9 mouse cellular contexts compared by ENCODE assay signal in genomic region chr5:73796201-73796600, GRCm38 (mm10).
DNase-seq lines count a peak whose midpoint lies in the region; ATAC-seq and TF ChIP-seq lines count a peak whose summit lies in the region.
"Had no signal": no experiment of that assay in that cellular context is flagged by ENCODE, and none has a peak within 500 bp of the region (broad histone marks: within the 10 kb centered on the region; RNA-seq: fewer than 3 reads in every experiment).

No protein-coding gene starts in this region.

- no peak for TF ChIP-seq CTCF in heart, adult 2 months (IDR thresholded peaks at IDR 0.05)
- no peak for TF ChIP-seq CTCF in lung, postnatal 0 days (IDR thresholded peaks at IDR 0.05)

- H3K79me2 ChIP-seq in heart, adult 2 months (replicated peaks; ENCODE audit: control insufficient read depth, insufficient read depth, low read length) = no peaks in the 10 kb centered on the region

- intact Hi-C loops in heart, adult 2 months (cut with DNase I) = no loop called here

- TF ChIP-seq EP300 in heart, adult 2 months (IDR thresholded peaks at IDR 0.05; ENCODE audit: insufficient read depth, low read depth, low read length) = no peak
- TF ChIP-seq EP300 in lung, postnatal 0 days (IDR thresholded peaks at IDR 0.05) = no peak

- no peak overlapping the region for H3K9ac ChIP-seq in heart, adult 2 months (ENCODE audit: low read depth, low read length)
- H3K9ac ChIP-seq in lung, postnatal 0 days (replicated peaks; ENCODE audit: low read depth) = no peak overlapping the region
- H3K9ac ChIP-seq in stomach, embryonic 14.5 days (replicated peaks; ENCODE audit: low read depth, low read length) = no peak overlapping the region

- H3K4me2 ChIP-seq in lung, postnatal 0 days (replicated peaks; ENCODE audit: low read depth, low read length) = no peak overlapping the region
- H3K4me2 ChIP-seq in stomach, embryonic 14.5 days (replicated peaks; ENCODE audit: low read depth, low read length) = no peak overlapping the region

- ATAC-seq in lung, postnatal 0 days = no peak
- ATAC-seq in stomach, embryonic 14.5 days (ENCODE audit: insufficient number of reproducible peaks, insufficient read depth, low FRiP score, low read depth) = peak; percentile 75; the same call in 1 of the 2 replicates
- no peak for ATAC-seq in inflammation-experienced regulatory T-cells, adult 6 months

- no peaks in the 10 kb centered on the region for H3K4me1 ChIP-seq in heart, adult 2 months (ENCODE audit: control insufficient read depth, insufficient read depth, low read length)
- no peaks in the 10 kb centered on the region for H3K4me1 ChIP-seq in lung, postnatal 0 days (ENCODE audit: insufficient read depth, low read depth, low read length)
- peaks cover 4% of the 10 kb centered on the region; the same call in 1 of the 2 replicates for H3K4me1 ChIP-seq in stomach, embryonic 14.5 days (ENCODE audit: control insufficient read depth, insufficient read depth, low read length)

- no peaks in the 10 kb centered on the region for H3K27me3 ChIP-seq in heart, adult 2 months (ENCODE audit: control insufficient read depth, insufficient read depth, low read length)
- no peaks in the 10 kb centered on the region for H3K27me3 ChIP-seq in lung, postnatal 0 days (replicated peaks; ENCODE audit: insufficient read depth, low read length)
- H3K27me3 ChIP-seq in stomach, embryonic 14.5 days (ENCODE audit: control insufficient read depth, insufficient read depth, low read length) = no peaks in the 10 kb centered on the region

- 31% methylated on average over 2 of the region's 2 CpGs for WGBS in heart, adult 2 months
- 50% methylated on average over 2 of the region's 2 CpGs for WGBS in lung, postnatal 0 days
- 32% methylated on average over 2 of the region's 2 CpGs for WGBS in stomach, embryonic 14.5 days

- DNase-seq in heart, postnatal 4 days = peak; percentile 17
- DNase-seq in heart, adult 2 months = no peak
- DNase-seq in lung, postnatal 0 days (ENCODE audit: low spot score) = peak; percentile 57
- no peak for DNase-seq in lung, adult 18-20 months
- DNase-seq in layer of hippocampus, adult 9-11 months = peak; percentile 15
- DNase-seq: embryo, embryonic 11 days; retina, postnatal 1 day had no signal

- TF ChIP-seq POLR2A in heart, adult 2 months (IDR thresholded peaks at IDR 0.05; ENCODE audit: insufficient read depth, low read depth, low read length) = no peak

- H3K27ac ChIP-seq in heart, adult 2 months = no peak overlapping the region
- no peak overlapping the region for H3K27ac ChIP-seq in lung, postnatal 0 days (ENCODE audit: low read length)
- H3K27ac ChIP-seq in stomach, embryonic 14.5 days (ENCODE audit: low read length) = peak overlapping the region; percentile 73; the same call in 1 of the 2 replicates

- no peaks in the 10 kb centered on the region for H3K9me3 ChIP-seq in lung, postnatal 0 days (ENCODE audit: low read length)
- no peaks in the 10 kb centered on the region for H3K9me3 ChIP-seq in stomach, embryonic 14.5 days (ENCODE audit: control insufficient read depth, low read depth, low read length)

- no peak overlapping the region for H3K4me3 ChIP-seq in heart, adult 2 months
- H3K4me3 ChIP-seq in lung, postnatal 0 days (ENCODE audit: low read depth, low read length) = no peak overlapping the region
- no peak overlapping the region for H3K4me3 ChIP-seq in stomach, embryonic 14.5 days (ENCODE audit: low read depth, low read length)

- H3K36me3 ChIP-seq in heart, adult 2 months (ENCODE audit: control insufficient read depth, insufficient read depth, low read length) = no peaks in the 10 kb centered on the region
- H3K36me3 ChIP-seq in lung, postnatal 0 days (ENCODE audit: insufficient read depth, low read length) = no peaks in the 10 kb centered on the region
- H3K36me3 ChIP-seq in stomach, embryonic 14.5 days (ENCODE audit: control insufficient read depth, insufficient read depth, low read length) = no peaks in the 10 kb centered on the region

Comparison
In these comparisons a context has a peak if more than half of its experiments do, and no peak if none do; other contexts are left out.
1. DNase-seq: peak in heart, postnatal 4 days (single experiment), lung, postnatal 0 days (single experiment) and layer of hippocampus, adult 9-11 months (single experiment); none in heart, adult 2 months (0 of 2) and lung, adult 18-20 months (0 of 2).